Mouse (Mus musculus): ENCODE results near the gene Kcnb1. TPM values are rescaled to one million over a fixed set of nuclear protein-coding genes. Genes with fewer than 3 reads are reported as not detected.

Kcnb1 gene
- polyA plus RNA-seq, 1 experiment from 2014 or later: 1.1 TPM

GRCm38 (mm10) chr2:167056210-167056941 lies 133.6 kb downstream of the Kcnb1 start:
- Histone ChIP-seq H3K36me3 (ENCODE audit: control insufficient read depth, insufficient read depth, low read length) (peaks cover 9% of the 10 kb centered on the region), H3K4me1 (ENCODE audit: control insufficient read depth, insufficient read depth, low read length) (peaks cover 4% of the 10 kb centered on the region), H3K9ac (ENCODE audit: low read length) (no peak overlapping the region), H3K27me3 (ENCODE audit: control insufficient read depth, insufficient read depth, low read length) (no peaks in the 10 kb centered on the region), H3K4me2 (ENCODE audit: low read depth) (no peak overlapping the region), H3K27ac (ENCODE audit: low read depth, low read length) (no peak overlapping the region), H3K4me3 (ENCODE audit: low read depth, low read length) (no peak overlapping the region), H3K9me3 (ENCODE audit: control insufficient read depth, low read length) (no peaks in the 10 kb centered on the region)
- no peak for DNase-seq (ENCODE audit: low spot score)
- no peak for ATAC-seq (ENCODE audit: insufficient read depth, low FRiP score, low TSS enrichment)
- 95% methylated on average over 15 of the region's 15 CpGs for WGBS

GRCm38 (mm10) chr2:167055386-167055785 lies 134.6 kb downstream of the Kcnb1 start:
- no peak overlapping the region for H3K27ac ChIP-seq (ENCODE audit: low read depth, low read length)
- DNase-seq (ENCODE audit: low spot score): no peak
- 96% methylated on average over 15 of the region's 15 CpGs for WGBS
- H3K4me1 ChIP-seq (ENCODE audit: control insufficient read depth, insufficient read depth, low read length): no peaks in the 10 kb centered on the region
- ATAC-seq (ENCODE audit: insufficient read depth, low FRiP score, low TSS enrichment): no peak
- H3K36me3 ChIP-seq (ENCODE audit: control insufficient read depth, insufficient read depth, low read length): peaks cover 9% of the 10 kb centered on the region
- H3K9me3 ChIP-seq (ENCODE audit: control insufficient read depth, low read length): no peaks in the 10 kb centered on the region
- H3K9ac ChIP-seq (ENCODE audit: low read length): no peak overlapping the region
- no peak overlapping the region for H3K4me2 ChIP-seq (ENCODE audit: low read depth)
- H3K4me3 ChIP-seq (ENCODE audit: low read depth, low read length): no peak overlapping the region
- no peaks in the 10 kb centered on the region for H3K27me3 ChIP-seq (ENCODE audit: control insufficient read depth, insufficient read depth, low read length)

GRCm38 (mm10) chr2:167053127-167053844 lies 136.7 kb downstream of the Kcnb1 start:
- Histone ChIP-seq H3K4me2 (ENCODE audit: low read depth) (no peak overlapping the region), H3K4me3 (ENCODE audit: low read depth, low read length) (no peak overlapping the region), H3K27me3 (ENCODE audit: control insufficient read depth, insufficient read depth, low read length) (no peaks in the 10 kb centered on the region), H3K9ac (ENCODE audit: low read length) (no peak overlapping the region), H3K27ac (ENCODE audit: low read depth, low read length) (no peak overlapping the region), H3K9me3 (ENCODE audit: control insufficient read depth, low read length) (no peaks in the 10 kb centered on the region), H3K4me1 (ENCODE audit: control insufficient read depth, insufficient read depth, low read length) (no peaks in the 10 kb centered on the region), H3K36me3 (ENCODE audit: control insufficient read depth, insufficient read depth, low read length) (peaks cover 9% of the 10 kb centered on the region)
- 81% methylated on average over 9 of the region's 9 CpGs for WGBS
- no peak for DNase-seq (ENCODE audit: low spot score)
- ATAC-seq (ENCODE audit: insufficient read depth, low FRiP score, low TSS enrichment): no peak

GRCm38 (mm10) chr2:167048698-167049358 lies 141.1 kb downstream of the Kcnb1 start:
- Histone ChIP-seq H3K36me3 (ENCODE audit: control insufficient read depth, insufficient read depth, low read length) (peaks cover 15% of the 10 kb centered on the region), H3K4me1 (ENCODE audit: control insufficient read depth, insufficient read depth, low read length) (no peaks in the 10 kb centered on the region), H3K27ac (ENCODE audit: low read depth, low read length) (no peak overlapping the region), H3K27me3 (ENCODE audit: control insufficient read depth, insufficient read depth, low read length) (no peaks in the 10 kb centered on the region), H3K9ac (ENCODE audit: low read length) (no peak overlapping the region), H3K4me3 (ENCODE audit: low read depth, low read length) (no peak overlapping the region), H3K9me3 (ENCODE audit: control insufficient read depth, low read length) (no peaks in the 10 kb centered on the region), H3K4me2 (ENCODE audit: low read depth) (no peak overlapping the region)
- ATAC-seq (ENCODE audit: insufficient read depth, low FRiP score, low TSS enrichment) (no peak), DNase-seq (ENCODE audit: low spot score) (no peak)
- 88% methylated on average over 8 of the region's 8 CpGs for WGBS

GRCm38 (mm10) chr2:167048223-167048622 lies 141.7 kb downstream of the Kcnb1 start:
- 95% methylated on average over 10 of the region's 10 CpGs for WGBS
- Histone ChIP-seq H3K27me3 (ENCODE audit: control insufficient read depth, insufficient read depth, low read length) (no peaks in the 10 kb centered on the region), H3K4me1 (ENCODE audit: control insufficient read depth, insufficient read depth, low read length) (no peaks in the 10 kb centered on the region), H3K4me2 (ENCODE audit: low read depth) (no peak overlapping the region), H3K4me3 (ENCODE audit: low read depth, low read length) (no peak overlapping the region), H3K27ac (ENCODE audit: low read depth, low read length) (no peak overlapping the region), H3K9me3 (ENCODE audit: control insufficient read depth, low read length) (no peaks in the 10 kb centered on the region), H3K9ac (ENCODE audit: low read length) (no peak overlapping the region), H3K36me3 (ENCODE audit: control insufficient read depth, insufficient read depth, low read length) (peaks cover 15% of the 10 kb centered on the region)
- DNase-seq (ENCODE audit: low spot score): no peak
- ATAC-seq (ENCODE audit: insufficient read depth, low FRiP score, low TSS enrichment): no peak

Other genes with a start within 250 kb of the Kcnb1 start
- gene Stau1, start 193.9 kb downstream of the Kcnb1 start, polyA plus RNA-seq (2014; fragmentation: Nextera tagmentation; extraction: Ambion mirVana): 103 and 109 TPM in 2 replicates
- 43.0 and 48.0 TPM in 2 replicates for gene Ddx27, start 175.0 kb downstream of the Kcnb1 start, polyA plus RNA-seq (2014; fragmentation: Nextera tagmentation; extraction: Ambion mirVana)
- gene Znfx1, start 127.1 kb downstream of the Kcnb1 start, polyA plus RNA-seq (2014; fragmentation: Nextera tagmentation; extraction: Ambion mirVana): 6.2 and 7.8 TPM in 2 replicates
- 10.6 and 10.7 TPM in 2 replicates for gene Ptgis, start 50.4 kb upstream of the Kcnb1 start, polyA plus RNA-seq (2014; fragmentation: Nextera tagmentation; extraction: Ambion mirVana)
- 26.9 and 32.2 TPM in 2 replicates for gene B4galt5, start 159.0 kb upstream of the Kcnb1 start, polyA plus RNA-seq (2014; fragmentation: Nextera tagmentation; extraction: Ambion mirVana)
- gene Slc9a8, start 231.6 kb upstream of the Kcnb1 start, polyA plus RNA-seq (2014; fragmentation: Nextera tagmentation; extraction: Ambion mirVana): 16.2 and 19.1 TPM in 2 replicates